Mouse (Mus musculus) kidney, adult 2 months (tissue): ENCODE results near the gene Trp53bp2. TPM values are rescaled to one million over a fixed set of nuclear protein-coding genes. Genes with fewer than 3 reads are reported as not detected.
A peak's percentile ranks its signal among the peaks of the same experiment; 100 is the strongest.

Experiments used
- DNase-seq: peaks from one replicate; pipeline ENCODE4 v3.0.0; 2021
- H3K27ac ChIP-seq: fragments of 200-500 bp; 2 replicates; pipeline ENCODE4 v1.5.1; 2012; ENCODE audit warnings: low read depth, low read length, control low read depth, inconsistent platforms; ENCODE audit not compliant: insufficient read depth
- H3K27me3 ChIP-seq: fragments of 200-500 bp; replicated peaks from 2 replicates; pipeline ENCODE4 v1.6.1; 2012; ENCODE audit warnings: mild to moderate bottlenecking, moderate library complexity, low read length, inconsistent platforms; ENCODE audit not compliant: control insufficient read depth, insufficient read depth
- H3K36me3 ChIP-seq: fragments of 200-500 bp; 2 replicates; pipeline ENCODE4 v1.6.1; 2012; ENCODE audit warnings: mild to moderate bottlenecking, moderate library complexity, low read length, inconsistent platforms; ENCODE audit not compliant: control insufficient read depth, insufficient read depth
- H3K4me1 ChIP-seq: fragments of 200-500 bp; 2 replicates; pipeline ENCODE4 v1.6.1; 2011; ENCODE audit warnings: low read length; ENCODE audit not compliant: control insufficient read depth, insufficient read depth
- H3K4me3 ChIP-seq: fragments of 200-500 bp; 2 replicates; pipeline ENCODE4 v1.5.1; 2011; ENCODE audit warnings: mild to moderate bottlenecking, low read depth, low read length, control low read depth; ENCODE audit not compliant: insufficient read depth
- CTCF ChIP-seq: fragments of 200-500 bp; conservative IDR thresholded peaks from 2 replicates; pipeline ENCODE4 v1.5.1; 2011; ENCODE audit warnings: low read depth, mild to moderate bottlenecking, control low read depth, low read length, moderate library complexity, mixed read lengths; ENCODE audit not compliant: insufficient read depth, insufficient read length
- POLR2A ChIP-seq: fragments of 200-500 bp; IDR thresholded peaks from one replicate; pipeline ENCODE4 v1.6.1; 2011; ENCODE audit warnings: low read depth, low read length, control low read depth
- WGBS: fragments of 180-500 bp; shearing (Covaris S2); methylation state at CpG from one replicate; pipeline ENCODE4 v1.1.7; 2018; 5-methylcytosine and 5-hydroxymethylcytosine counted together
- polyA plus RNA-seq: library from polyadenylated mRNA; depleted of rRNA; stranded (reverse); fragments of >200 nt; gene quantifications from 2 replicates; pipeline ENCODE4 v1.2.3, GENCODE M21; 2012; rRNA removed

Gene Trp53bp2
- polyA plus RNA-seq: 25.0 and 29.7 TPM in 2 replicates

DNA sequence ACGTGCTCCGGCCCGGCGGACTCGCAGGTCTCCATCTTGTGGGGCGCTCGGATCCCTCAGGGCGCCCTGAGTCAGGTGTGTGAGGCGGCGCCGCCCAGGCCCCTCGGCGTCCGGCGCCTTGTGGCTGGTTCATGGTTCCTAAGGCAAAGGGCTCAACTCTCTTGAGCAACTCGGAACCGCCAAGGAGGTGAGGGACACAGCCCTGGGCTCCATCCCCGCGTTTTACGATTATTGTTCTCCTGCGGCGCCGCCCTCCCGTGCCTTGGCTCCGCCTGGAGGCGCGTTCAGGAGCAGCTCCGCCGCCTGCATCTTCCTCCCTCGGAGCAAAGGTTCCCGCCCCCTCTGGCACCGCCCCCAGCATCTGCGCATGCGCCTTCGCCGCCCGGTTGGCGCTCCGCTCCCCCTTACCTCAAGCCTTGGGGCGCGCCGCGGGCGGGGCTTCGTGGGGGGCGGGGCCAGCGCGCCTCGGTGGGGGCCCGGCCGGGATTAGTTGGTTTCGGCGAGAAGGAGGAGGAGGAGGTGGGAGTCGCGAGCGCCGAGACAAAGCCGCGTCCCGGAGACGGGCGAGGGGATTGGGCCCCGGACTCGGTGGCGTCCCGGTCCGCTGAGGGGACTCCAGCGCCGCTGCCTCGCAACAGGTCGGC, at the start of gene Trp53bp2:
Trp53bp2 (plus strand) TSS at position 489 of the 644 bp plus-strand sequence.
- TF ChIP-seq POLR2A: peak; percentile 74
- TF ChIP-seq CTCF: 0 out of 2 replicates have a peak, but pooled peaks have one; percentile 24
- peak within 1 kb of the TSS; percentile 73 for H3K4me3 ChIP-seq
- H3K4me1 ChIP-seq: peaks cover 11% of the 10 kb centered on the region
- peak within 1 kb of the TSS; percentile 72 for H3K27ac ChIP-seq
- no peaks in the 10 kb centered on the region for H3K36me3 ChIP-seq
- H3K27me3 ChIP-seq: no peaks in the 10 kb centered on the region
- peak; percentile 98 for DNase-seq
- WGBS: 1% methylated on average over 71 of the region's 71 CpGs

DNA sequence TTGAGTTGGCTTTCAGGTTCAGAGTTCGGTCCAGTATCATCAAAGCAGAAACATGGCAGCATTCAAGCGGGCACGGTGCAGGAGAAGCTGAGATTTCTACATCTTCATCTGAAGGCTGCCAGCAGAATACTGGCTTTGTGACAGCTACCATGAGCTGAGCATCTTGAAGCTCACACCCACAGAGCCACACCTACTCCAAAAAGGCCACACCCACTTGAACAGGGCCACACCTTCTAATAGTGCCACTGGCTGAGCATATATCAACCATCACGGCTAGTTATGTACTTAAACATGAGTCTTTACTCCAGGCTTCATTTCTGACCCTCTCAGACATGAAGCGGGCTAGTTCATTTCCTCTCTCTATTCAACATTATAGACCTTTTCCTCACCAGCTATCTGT, 46.3 kb upstream of the Trp53bp2 start:
- DNase-seq: no peak
- no peaks in the 10 kb centered on the region for H3K27me3 ChIP-seq
- no peak overlapping the region for H3K4me3 ChIP-seq
- no peak overlapping the region for H3K27ac ChIP-seq
- H3K36me3 ChIP-seq: no peaks in the 10 kb centered on the region
- WGBS: 93% methylated on average over 5 of the region's 5 CpGs
- H3K4me1 ChIP-seq: peaks cover 3% of the 10 kb centered on the region; the same call in 1 of the 2 replicates
- TF ChIP-seq CTCF (no peak), POLR2A (no peak)

DNA sequence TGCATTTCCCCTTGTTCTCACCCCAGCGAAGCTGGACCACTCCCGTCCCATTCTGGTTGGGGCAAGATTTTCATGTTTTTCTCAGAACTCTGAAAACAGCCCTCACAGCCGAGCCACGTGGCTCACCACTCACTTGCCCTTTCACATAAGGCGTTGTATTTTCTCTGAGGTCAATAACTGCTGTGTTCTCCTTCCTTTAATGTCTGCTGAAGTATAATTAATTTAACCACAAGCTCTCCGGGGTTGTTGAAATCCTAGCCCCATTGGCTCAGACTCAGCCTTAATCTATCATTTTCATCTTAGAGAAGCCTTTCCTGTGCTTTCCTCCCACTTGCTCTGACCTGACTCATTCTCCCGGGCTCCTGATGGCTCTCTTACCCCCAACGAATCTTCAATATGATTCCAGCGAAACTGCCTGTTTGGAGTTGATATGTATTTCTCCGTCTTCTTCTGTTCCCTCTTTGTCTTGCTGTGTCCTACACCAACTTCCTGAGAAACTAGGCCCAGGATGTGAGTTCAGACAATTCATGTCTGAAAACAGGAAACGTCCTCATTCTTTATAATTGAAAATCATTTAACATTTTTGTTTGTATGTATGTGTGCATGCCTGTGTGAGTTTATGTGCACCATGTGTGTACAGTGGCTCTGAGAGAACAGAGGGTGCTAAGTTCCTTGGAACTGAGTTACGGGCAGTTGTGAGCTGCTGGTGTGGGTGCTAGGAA, 45.1 kb upstream of the Trp53bp2 start:
- H3K4me3 ChIP-seq: no peak overlapping the region
- no peaks in the 10 kb centered on the region for H3K27me3 ChIP-seq
- no peak for DNase-seq
- no peak overlapping the region for H3K27ac ChIP-seq
- H3K36me3 ChIP-seq: no peaks in the 10 kb centered on the region
- H3K4me1 ChIP-seq: peaks cover 3% of the 10 kb centered on the region; the same call in 1 of the 2 replicates
- 41% methylated on average over 12 of the region's 12 CpGs for WGBS
- TF ChIP-seq CTCF (no peak), POLR2A (no peak)

DNA sequence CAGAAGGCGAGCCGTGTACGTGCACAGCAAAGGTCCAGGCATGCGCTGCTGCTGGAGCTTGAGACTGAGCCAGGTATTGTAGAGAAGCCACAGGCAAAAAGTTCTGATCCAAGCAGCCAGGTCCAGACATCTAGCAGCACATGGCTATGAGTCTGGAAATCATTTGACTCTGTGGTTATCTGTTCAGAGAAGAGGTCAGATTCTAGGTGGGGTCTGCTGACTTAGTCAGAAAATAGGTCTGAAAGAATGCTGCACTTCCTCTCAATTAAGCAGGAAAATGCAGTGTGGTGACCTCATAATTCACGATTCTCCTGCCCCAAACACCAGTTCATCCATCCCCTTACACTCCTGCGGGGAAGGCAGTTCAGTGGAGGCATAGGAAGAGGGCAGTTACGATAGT, 40.7 kb upstream of the Trp53bp2 start:
- 55% methylated on average over 7 of the region's 7 CpGs for WGBS
- Histone ChIP-seq H3K4me1 (peaks cover 3% of the 10 kb centered on the region; the same call in 1 of the 2 replicates), H3K27me3 (no peaks in the 10 kb centered on the region), H3K4me3 (no peak overlapping the region), H3K27ac (no peak overlapping the region), H3K36me3 (no peaks in the 10 kb centered on the region)
- no peak for DNase-seq
- TF ChIP-seq POLR2A (no peak), CTCF (no peak)

DNA sequence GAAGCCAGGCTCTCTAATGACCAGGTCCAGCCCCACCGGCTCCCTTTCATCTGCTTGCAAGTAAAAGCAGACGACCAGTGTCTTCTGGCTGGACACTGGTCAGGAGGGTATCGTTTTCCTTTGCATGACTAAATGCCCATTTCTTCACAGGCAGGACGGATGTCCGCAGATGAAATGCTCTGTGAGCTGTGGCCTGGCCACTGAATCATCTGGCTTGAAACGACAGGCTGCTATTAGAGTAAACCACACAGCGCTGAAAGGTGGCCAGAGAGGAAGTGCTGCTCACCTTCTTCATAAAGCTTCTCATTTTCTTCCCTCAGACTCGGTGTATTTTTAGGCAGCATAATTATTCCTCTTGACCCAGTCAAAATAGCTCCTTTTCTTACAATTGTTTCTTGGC, 40.2 kb upstream of the Trp53bp2 start:
- H3K27me3 ChIP-seq: no peaks in the 10 kb centered on the region
- no peaks in the 10 kb centered on the region for H3K36me3 ChIP-seq
- WGBS: 26% methylated on average over 8 of the region's 8 CpGs
- no peak overlapping the region for H3K4me3 ChIP-seq
- DNase-seq: no peak
- H3K4me1 ChIP-seq: no peaks in the 10 kb centered on the region; the same call in 1 of the 2 replicates
- H3K27ac ChIP-seq: no peak overlapping the region
- TF ChIP-seq POLR2A (no peak), CTCF (no peak)

DNA sequence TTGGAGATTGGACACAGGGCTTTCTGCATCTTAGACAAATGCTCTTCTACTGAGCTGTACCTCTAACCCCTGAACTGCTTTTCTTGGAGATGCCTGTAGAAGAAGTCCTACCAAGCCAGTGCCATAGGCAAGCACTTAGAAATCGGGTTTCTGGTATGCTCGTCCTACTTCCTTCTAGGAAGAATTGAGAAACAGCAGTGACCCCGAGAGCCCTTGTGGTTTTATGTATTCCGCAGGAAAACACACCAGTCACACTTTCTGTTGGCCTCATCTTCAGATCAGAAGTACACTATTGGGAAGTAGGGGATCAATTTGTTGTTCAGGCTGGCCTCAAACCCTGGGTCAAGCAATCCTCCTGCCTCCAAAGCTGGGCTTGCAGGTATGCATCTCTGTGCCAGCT, 39.5 kb upstream of the Trp53bp2 start:
- Histone ChIP-seq H3K27ac (no peak overlapping the region), H3K4me3 (no peak overlapping the region), H3K4me1 (no peaks in the 10 kb centered on the region), H3K27me3 (no peaks in the 10 kb centered on the region), H3K36me3 (no peaks in the 10 kb centered on the region)
- DNase-seq: no peak
- TF ChIP-seq CTCF (no peak), POLR2A (no peak)
- 53% methylated on average over 4 of the region's 4 CpGs for WGBS

DNA sequence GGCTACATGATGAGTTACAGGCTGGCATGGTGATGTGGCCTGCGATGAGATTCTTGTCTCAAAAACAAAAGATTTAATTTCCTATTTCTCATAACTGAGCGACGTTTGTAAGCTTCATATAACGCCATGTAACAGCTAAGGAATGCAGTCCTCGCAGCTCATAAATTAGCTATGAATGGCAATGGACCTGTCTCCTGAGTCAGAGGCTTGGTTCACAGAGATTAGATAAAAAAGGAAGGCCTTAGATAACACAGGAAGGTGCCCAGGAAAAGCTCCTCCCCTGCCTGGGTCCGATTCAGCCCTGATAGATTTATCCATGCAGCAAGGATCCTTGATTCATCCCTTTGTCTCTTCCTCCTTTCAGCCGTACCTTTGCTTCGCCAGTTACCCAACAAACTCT, 37.1 kb upstream of the Trp53bp2 start:
- TF ChIP-seq CTCF: no peak
- no peak for TF ChIP-seq POLR2A
- no peak for DNase-seq
- no peak overlapping the region for H3K27ac ChIP-seq

More for the DNA sequence above, 37.1 kb upstream of the Trp53bp2 start:
- Histone ChIP-seq H3K4me1 (no peaks in the 10 kb centered on the region), H3K4me3 (no peak overlapping the region), H3K27me3 (no peaks in the 10 kb centered on the region), H3K36me3 (no peaks in the 10 kb centered on the region)
- WGBS: 80% methylated on average over 8 of the region's 8 CpGs
